Mouse (Mus musculus) forebrain, embryonic 15.5 days (tissue): ENCODE measurements around the gene Mmp8. TPM values are rescaled to one million over a fixed set of nuclear protein-coding genes. Genes with fewer than 3 reads are reported as not detected.

ENCODE experiments used
- ATAC-seq: fragments of 200-750 bp; cut with Nextera tagmentation; replicated peaks from 2 replicates; pipeline ENCODE4 v1.8.0; 2017; ENCODE audit warnings: mild to moderate bottlenecking, moderate TSS enrichment, moderate library complexity
- H3K27ac ChIP-seq: fragments of 300-500 bp; sonication (generic); replicated peaks from 2 replicates; pipeline ENCODE4 v1.5.1; 2015; ENCODE audit warnings: mild to moderate bottlenecking, inconsistent platforms
- H3K27me3 ChIP-seq: fragments of 300-500 bp; sonication (generic); 2 replicates; pipeline ENCODE4 v1.6.1; 2015; ENCODE audit warnings: inconsistent platforms
- H3K36me3 ChIP-seq: fragments of 300-500 bp; sonication (generic); 2 replicates; pipeline ENCODE4 v1.6.1; 2015; ENCODE audit warnings: mild to moderate bottlenecking, inconsistent platforms
- H3K4me1 ChIP-seq: fragments of 300-500 bp; sonication (generic); 2 replicates; pipeline ENCODE4 v1.6.1; 2015; ENCODE audit warnings: inconsistent platforms
- H3K4me2 ChIP-seq: fragments of 300-500 bp; sonication (generic); replicated peaks from 2 replicates; pipeline ENCODE4 v1.6.1; 2015; ENCODE audit warnings: mild to moderate bottlenecking, inconsistent platforms
- H3K4me3 ChIP-seq: fragments of 300-500 bp; sonication (generic); 2 replicates; pipeline ENCODE4 v1.5.1; 2015; ENCODE audit warnings: mild to moderate bottlenecking, inconsistent platforms
- H3K9ac ChIP-seq: fragments of 300-500 bp; sonication (generic); replicated peaks from 2 replicates; pipeline ENCODE4 v1.6.1; 2015; ENCODE audit warnings: mild to moderate bottlenecking, inconsistent platforms
- H3K9me3 ChIP-seq: fragments of 300-500 bp; sonication (generic); 2 replicates; pipeline ENCODE4 v1.6.1; 2016; ENCODE audit warnings: inconsistent platforms
- WGBS: fragments of 180-500 bp; shearing (Covaris S2); methylation state at CpG from one replicate; pipeline ENCODE4 v1.1.7; 2015; ENCODE audit warnings: mixed read lengths; 5-methylcytosine and 5-hydroxymethylcytosine counted together
- polyA plus RNA-seq: library from polyadenylated mRNA; unstranded; fragments of >200 nt; fragmentation: Nextera tagmentation; extraction: Ambion mirVana; gene quantifications from 2 replicates; pipeline ENCODE4 v1.2.1, GENCODE M21; 2015

Mmp8 gene
- 0.08 TPM in 1 of 2 replicates, not detected in the other for polyA plus RNA-seq

DNA sequence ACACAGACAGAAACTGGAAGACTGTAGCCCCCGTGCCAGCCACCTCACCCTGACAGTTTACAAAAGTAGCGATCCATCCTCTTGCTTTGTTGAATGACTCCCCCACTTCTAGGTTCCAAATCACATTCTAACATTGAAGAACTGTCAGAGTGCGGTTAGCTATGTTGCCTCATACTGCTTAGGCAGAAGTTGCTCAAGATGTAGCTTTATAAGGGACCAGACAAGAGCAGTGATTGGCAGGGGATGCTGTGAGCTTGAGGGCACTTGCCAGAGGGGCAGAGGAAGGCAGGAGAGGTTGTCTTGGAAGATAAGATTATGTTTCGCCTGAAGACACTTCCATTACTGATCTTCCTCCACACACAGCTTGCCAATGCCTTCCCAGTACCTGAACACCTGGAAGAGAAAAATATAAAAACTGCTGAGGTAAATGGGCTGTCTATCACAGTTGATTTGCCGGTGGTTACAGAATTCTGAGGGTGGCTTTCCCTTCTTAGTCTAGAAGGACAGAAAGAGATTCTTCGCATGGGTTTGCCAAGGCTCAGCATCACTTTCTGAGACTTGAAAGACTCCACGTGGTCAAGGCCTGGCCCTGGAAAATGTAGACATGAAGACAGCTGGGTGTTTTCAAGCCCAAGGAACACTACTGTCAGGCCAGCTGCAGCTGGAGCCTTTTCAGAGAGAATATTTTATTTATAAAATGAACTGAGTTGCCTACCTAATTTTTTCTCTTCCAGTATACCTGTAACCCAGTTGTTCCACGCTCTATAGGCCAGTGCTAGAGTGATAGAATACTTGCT, at the start of gene Mmp8:
TSS of gene Mmp8 (plus strand) at position 236 of the 797 bp plus-strand sequence.
- Histone ChIP-seq H3K4me3 (no peak within 1 kb of the TSS), H3K9me3 (no peaks in the 10 kb centered on the region), H3K4me1 (no peaks in the 10 kb centered on the region), H3K36me3 (no peaks in the 10 kb centered on the region), H3K27ac (no peak within 1 kb of the TSS), H3K27me3 (no peaks in the 10 kb centered on the region), H3K4me2 (no peak within 1 kb of the TSS), H3K9ac (no peak within 1 kb of the TSS)
- no peak for ATAC-seq
- whole genome bisulfite sequencing, result 87% methylated on average over 8 of the region's 8 CpGs

DNA sequence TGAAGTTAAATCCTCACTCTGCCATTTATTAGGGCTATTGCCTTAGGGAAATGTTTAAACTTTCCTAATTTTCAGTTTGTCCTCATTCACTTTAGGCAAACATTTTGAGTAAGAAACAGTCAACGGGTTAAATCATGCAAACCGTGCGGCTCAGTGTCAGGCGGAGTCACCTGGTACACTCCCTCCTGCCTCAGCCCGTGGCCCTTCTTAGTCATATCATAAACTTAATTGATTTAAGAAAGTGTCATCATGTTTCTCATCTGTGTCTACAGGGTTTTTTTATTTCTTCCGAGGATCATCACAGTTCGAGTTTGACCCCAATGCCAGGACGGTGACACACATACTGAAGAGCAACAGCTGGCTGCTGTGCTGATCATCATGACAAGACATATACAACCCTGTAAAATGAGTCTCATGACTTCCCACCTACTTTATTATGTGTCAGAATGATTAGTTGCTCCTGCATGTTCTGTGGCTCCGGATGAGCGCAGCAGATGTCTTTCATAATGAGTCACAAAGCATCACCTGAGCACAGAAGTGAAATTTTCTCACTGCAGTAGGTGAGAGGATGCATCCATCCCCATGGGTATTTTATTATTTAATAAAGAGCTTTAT, 48.5 kb upstream of the Mmp8 start:
- Histone ChIP-seq H3K9me3 (no peaks in the 10 kb centered on the region), H3K4me3 (no peak overlapping the region), H3K27ac (no peak overlapping the region), H3K27me3 (no peaks in the 10 kb centered on the region), H3K4me1 (no peaks in the 10 kb centered on the region), H3K9ac (no peak overlapping the region), H3K4me2 (no peak overlapping the region), H3K36me3 (no peaks in the 10 kb centered on the region)
- no peak for ATAC-seq
- 91% methylated on average over 10 of the region's 10 CpGs for WGBS

DNA sequence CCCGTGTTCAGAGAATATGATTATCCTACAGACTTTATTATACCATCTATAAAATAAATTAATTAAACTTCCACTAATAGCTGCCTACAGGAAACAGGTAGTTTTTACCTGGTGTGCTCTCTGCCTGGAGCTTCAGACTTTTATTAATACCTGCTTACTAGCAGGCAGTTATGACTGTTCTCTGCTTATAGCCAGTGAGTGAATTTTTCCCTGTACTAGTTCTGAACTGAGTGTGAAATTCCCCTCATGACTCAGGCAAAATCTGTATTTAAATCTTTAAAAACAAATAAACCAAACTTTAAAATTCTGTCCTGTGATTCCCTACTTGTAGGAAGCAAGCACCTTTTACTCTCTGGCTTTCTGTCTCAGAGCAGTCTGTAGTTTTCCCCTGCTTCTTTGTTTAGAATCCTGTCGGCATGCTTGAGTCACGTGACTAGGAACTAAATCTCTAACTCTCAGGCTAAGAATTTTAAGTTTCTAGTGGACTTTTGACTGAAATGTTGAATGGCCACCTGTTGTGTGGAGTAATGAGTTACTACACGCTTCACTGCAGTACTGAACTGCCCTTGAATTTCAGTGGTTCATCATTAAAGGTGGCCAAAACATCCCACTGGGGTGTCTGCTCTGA, 40.2 kb upstream of the Mmp8 start:
- H3K4me2 ChIP-seq, result no peak overlapping the region
- H3K27ac ChIP-seq, result no peak overlapping the region
- no peak for ATAC-seq
- H3K36me3 ChIP-seq, result no peaks in the 10 kb centered on the region
- H3K4me3 ChIP-seq, result no peak overlapping the region
- no peaks in the 10 kb centered on the region for H3K9me3 ChIP-seq
- 38% methylated on average over 4 of the region's 4 CpGs for WGBS
- no peaks in the 10 kb centered on the region for H3K27me3 ChIP-seq
- no peaks in the 10 kb centered on the region for H3K4me1 ChIP-seq
- H3K9ac ChIP-seq, result no peak overlapping the region

DNA sequence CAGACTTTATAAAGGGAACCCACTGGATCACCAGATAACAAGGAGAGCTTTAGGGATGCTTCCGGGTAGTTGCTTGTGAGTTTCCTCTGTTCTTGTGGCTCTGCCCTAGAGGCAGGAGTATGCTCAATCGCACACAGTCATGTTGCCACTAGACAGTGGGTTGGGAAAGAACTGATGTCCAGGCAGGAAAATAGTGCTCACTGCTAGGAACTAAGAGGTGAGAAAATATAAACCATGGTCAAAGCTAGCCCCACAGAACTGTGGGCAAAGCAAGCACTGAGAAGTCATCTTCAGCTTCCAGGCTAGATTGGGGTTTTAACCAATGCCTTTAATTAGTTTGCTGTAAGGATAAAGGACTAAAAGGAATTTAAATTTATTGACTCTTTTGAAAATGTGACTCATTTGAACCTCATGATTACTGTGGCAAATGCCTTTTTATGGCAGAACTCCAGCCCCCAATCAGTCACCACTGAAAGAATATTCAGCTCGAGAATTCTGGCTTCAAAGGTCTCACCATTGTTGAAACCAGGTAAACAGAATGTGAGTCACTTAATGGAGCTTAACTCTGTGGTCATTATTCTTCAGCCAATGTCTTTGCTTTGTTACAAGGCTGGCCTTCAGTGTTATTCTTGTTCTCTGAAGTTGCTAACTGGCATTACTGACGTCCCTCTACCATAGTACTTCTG, 31.9 kb upstream of the Mmp8 start:
- Histone ChIP-seq H3K27me3 (no peaks in the 10 kb centered on the region), H3K4me1 (no peaks in the 10 kb centered on the region), H3K4me2 (no peak overlapping the region), H3K4me3 (no peak overlapping the region), H3K36me3 (no peaks in the 10 kb centered on the region), H3K9me3 (no peaks in the 10 kb centered on the region), H3K27ac (no peak overlapping the region), H3K9ac (no peak overlapping the region)
- no peak for ATAC-seq
- 61% methylated on average over 4 of the region's 4 CpGs for WGBS

DNA sequence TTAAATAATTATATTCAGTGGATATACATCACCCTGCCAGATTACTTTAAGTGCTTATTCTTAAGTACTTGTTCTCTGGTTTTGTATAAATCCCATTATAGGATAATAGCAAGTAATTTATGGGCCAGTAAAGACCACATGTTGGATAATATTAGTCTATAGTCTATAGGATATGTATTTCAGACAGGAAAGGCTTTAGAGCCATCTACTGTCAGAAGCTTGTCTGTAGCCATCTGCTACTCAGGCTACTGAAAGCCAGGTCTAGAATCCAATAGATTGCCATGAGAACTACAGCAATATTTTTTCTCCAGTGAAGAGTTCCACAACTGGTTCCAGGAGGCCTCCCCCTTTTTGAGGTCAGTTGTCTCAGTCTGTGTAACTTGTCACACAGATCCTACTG, 15.5 kb upstream of the Mmp8 start:
- H3K9me3 ChIP-seq, result no peaks in the 10 kb centered on the region
- no peaks in the 10 kb centered on the region for H3K4me1 ChIP-seq
- no peak overlapping the region for H3K4me3 ChIP-seq
- H3K27me3 ChIP-seq, result no peaks in the 10 kb centered on the region
- H3K36me3 ChIP-seq, result no peaks in the 10 kb centered on the region
- no peak overlapping the region for H3K9ac ChIP-seq
- no peak overlapping the region for H3K4me2 ChIP-seq
- no peak for ATAC-seq
- no peak overlapping the region for H3K27ac ChIP-seq

DNA sequence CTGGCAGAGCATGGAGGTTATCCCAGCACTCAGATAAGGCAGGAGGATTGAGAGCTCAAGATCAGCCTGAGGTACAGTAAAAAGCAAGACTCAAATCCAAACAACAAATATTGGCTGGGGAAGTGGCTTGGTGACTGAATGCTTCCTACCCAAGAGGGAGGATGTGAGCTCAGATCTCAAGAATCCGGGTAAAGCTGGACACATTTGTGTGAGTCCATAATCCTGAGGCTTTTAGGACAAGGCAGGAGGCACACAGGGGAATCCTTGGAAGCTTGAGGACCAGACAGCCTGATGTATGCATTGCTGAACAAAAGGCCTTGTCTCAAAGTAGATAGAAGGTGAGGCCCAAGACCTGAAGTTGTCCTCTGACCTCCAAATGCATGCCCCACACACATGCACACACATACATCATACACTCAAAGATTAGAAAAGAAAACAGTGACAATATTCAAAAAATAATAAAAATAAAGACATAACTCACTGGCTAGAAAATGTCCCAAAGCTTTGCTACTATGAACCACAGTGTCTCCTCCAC, 13.3 kb upstream of the Mmp8 start:
- ATAC-seq, result no peak
- no peaks in the 10 kb centered on the region for H3K27me3 ChIP-seq
- 64% methylated on average over 1 of the region's 1 CpGs for WGBS

DNA sequence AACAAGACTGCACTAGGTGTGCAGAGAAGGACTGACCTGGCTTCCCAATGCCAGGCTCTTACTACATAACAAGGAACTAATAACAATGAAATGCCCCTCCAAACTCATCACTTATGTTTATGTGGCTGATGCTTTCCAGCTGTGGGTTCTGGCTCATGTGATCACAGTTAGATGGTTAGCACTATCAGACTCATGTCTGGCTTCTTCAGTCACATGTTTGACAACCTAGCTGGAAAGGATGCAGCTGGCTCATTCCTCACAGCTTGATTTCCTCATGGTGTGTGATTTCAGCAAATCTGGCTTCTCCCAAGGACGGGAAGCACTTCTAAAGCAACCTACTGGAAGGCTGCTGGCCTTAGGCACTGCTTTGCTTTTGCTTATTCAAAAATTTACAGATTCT, 12.8 kb upstream of the Mmp8 start:
- 72% methylated on average over 1 of the region's 1 CpGs for WGBS
- Histone ChIP-seq H3K9me3 (no peaks in the 10 kb centered on the region), H3K27ac (no peak overlapping the region), H3K9ac (no peak overlapping the region), H3K4me2 (no peak overlapping the region), H3K4me3 (no peak overlapping the region), H3K4me1 (no peaks in the 10 kb centered on the region), H3K27me3 (no peaks in the 10 kb centered on the region), H3K36me3 (no peaks in the 10 kb centered on the region)
- no peak; the same call in 1 of the 2 replicates for ATAC-seq

More for the DNA sequence above, 13.3 kb upstream of the Mmp8 start:
- Histone ChIP-seq H3K4me2 (no peak overlapping the region), H3K9me3 (no peaks in the 10 kb centered on the region), H3K9ac (no peak overlapping the region), H3K4me1 (no peaks in the 10 kb centered on the region), H3K4me3 (no peak overlapping the region), H3K36me3 (no peaks in the 10 kb centered on the region), H3K27ac (no peak overlapping the region)

DNA sequence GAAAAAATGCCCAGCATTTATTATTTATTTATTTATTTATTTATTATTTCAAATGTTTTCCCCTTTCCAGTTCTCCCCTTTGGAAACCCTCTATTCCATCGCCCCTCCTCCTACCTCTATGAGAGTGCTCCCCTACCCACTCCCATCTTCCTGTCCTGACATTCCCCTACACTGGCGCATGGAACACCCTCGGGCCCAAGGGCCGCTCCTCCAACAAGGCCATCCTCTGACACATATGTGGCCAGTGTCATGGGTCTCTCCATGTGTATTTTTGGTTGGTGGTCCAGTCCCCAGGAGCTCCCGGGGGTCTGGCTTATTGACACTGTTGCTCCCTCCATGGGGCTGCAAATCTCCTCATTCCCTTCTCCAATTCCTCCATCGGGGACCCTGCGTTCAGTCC, 12.3 kb upstream of the Mmp8 start:
- H3K27ac ChIP-seq, result no peak overlapping the region

DNA sequence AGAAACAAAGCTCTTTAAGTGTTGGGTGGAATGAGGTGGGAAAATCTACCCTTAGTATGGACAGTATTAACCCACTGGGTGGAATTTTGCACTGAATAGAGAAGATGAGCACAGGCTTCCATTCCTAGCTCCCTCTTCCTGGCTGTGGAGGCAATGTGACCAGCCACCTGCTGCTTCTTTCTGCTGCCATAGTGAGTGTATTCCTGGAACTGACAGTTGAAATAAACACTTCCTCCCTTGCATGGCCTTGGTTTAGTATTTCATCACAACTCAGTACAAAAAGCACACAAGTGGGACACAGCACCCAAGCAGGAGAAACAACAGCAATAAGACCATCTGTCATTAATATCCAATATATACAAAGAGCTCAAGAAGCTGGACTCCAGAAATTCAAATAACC, 6.3 kb upstream of the Mmp8 start:
- Histone ChIP-seq H3K9ac (no peak overlapping the region), H3K4me1 (no peaks in the 10 kb centered on the region), H3K4me3 (no peak overlapping the region), H3K4me2 (no peak overlapping the region), H3K27ac (no peak overlapping the region), H3K27me3 (no peaks in the 10 kb centered on the region), H3K9me3 (no peaks in the 10 kb centered on the region), H3K36me3 (no peaks in the 10 kb centered on the region)
- no peak for ATAC-seq

More for the DNA sequence above, 12.3 kb upstream of the Mmp8 start:
- no peak overlapping the region for H3K9ac ChIP-seq
- no peaks in the 10 kb centered on the region for H3K27me3 ChIP-seq
- no peaks in the 10 kb centered on the region for H3K36me3 ChIP-seq
- no peak overlapping the region for H3K4me3 ChIP-seq
- no peak overlapping the region for H3K4me2 ChIP-seq
- no peak for ATAC-seq
- H3K9me3 ChIP-seq, result no peaks in the 10 kb centered on the region
- no peaks in the 10 kb centered on the region for H3K4me1 ChIP-seq
- WGBS, result 86% methylated on average over 7 of the region's 7 CpGs

DNA sequence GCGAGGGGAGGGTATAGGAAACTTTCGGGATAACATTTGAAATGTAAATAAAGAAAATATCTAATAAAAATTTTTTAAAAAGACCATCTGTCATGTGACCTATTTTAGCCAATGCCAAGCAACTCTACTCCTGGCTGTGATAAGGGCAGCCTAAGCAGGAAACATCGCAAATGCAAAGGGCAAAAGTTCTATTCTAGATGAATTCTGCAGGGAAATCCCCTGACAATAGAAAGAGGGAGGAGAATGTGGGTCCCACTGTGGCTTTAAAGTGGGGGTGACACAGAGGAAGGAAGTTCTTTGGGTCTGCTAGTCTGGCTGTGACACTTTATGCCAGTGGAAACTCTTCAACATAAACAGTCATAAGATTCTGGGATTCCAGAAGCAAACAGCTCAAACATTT, 4.7 kb upstream of the Mmp8 start:
- H3K9ac ChIP-seq, result no peak overlapping the region
- no peaks in the 10 kb centered on the region for H3K4me1 ChIP-seq
- H3K27me3 ChIP-seq, result no peaks in the 10 kb centered on the region
- H3K4me2 ChIP-seq, result no peak overlapping the region
- H3K4me3 ChIP-seq, result no peak overlapping the region
- H3K36me3 ChIP-seq, result no peaks in the 10 kb centered on the region
- no peak for ATAC-seq
- no peak overlapping the region for H3K27ac ChIP-seq
- H3K9me3 ChIP-seq, result no peaks in the 10 kb centered on the region
- WGBS, result 82% methylated on average over 3 of the region's 3 CpGs

DNA sequence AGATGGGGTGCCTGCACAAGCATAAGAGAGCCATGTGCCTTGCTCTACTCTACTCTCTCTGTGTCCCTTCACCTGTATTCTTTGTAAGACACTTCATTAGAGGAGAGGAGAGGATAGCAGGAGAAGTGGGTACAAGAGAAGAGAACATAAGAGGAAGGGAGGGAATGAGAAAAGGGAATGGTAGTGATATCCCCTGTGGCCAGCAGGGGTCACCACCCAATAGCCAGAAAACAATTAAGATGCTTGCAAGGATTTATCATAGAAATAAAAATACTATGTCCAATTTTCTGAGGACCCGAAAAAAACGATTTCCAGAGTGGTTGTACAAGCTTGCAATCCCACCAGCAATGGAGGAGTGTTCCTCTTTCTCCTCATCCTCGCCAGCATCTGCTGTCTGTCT, 3.9 kb upstream of the Mmp8 start:
- H3K4me2 ChIP-seq, result no peak overlapping the region
- H3K27me3 ChIP-seq, result no peaks in the 10 kb centered on the region
- WGBS, result 40% methylated on average over 3 of the region's 3 CpGs
- H3K4me3 ChIP-seq, result no peak overlapping the region
- no peak overlapping the region for H3K27ac ChIP-seq
- H3K9me3 ChIP-seq, result no peaks in the 10 kb centered on the region
- ATAC-seq, result no peak
- no peak overlapping the region for H3K9ac ChIP-seq
- no peaks in the 10 kb centered on the region for H3K36me3 ChIP-seq
- H3K4me1 ChIP-seq, result no peaks in the 10 kb centered on the region

DNA sequence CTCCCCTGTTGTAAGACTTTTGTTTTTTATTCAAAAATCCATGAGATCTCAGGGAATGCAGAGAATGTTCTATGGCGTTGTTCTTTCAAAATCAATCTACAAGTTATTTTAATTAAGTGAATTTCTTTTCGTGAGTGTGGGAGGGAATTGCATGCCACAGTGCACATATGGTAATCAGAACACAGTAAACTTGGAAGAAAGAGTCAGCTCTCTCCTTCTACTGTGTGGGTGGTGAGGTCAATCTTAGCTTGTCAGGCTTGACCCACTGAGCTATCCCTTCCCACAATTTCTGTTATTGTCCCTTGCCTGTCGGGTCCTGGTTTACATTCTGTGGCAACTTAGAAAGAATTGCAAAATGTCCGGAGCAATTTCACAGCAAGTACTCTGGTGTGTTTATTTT, 1.8 kb downstream of the Mmp8 start:
- 68% methylated on average over 4 of the region's 4 CpGs for WGBS
- Histone ChIP-seq H3K9me3 (no peaks in the 10 kb centered on the region), H3K36me3 (no peaks in the 10 kb centered on the region), H3K4me3 (no peak overlapping the region), H3K27ac (no peak overlapping the region), H3K27me3 (no peaks in the 10 kb centered on the region), H3K9ac (no peak overlapping the region), H3K4me2 (no peak overlapping the region), H3K4me1 (no peaks in the 10 kb centered on the region)
- ATAC-seq, result no peak
